Mouse (Mus musculus) forebrain, embryonic 14.5 days (tissue): ENCODE results near the gene Mkln1. TPM values are rescaled to one million over a fixed set of nuclear protein-coding genes. Genes with fewer than 3 reads are reported as not detected.

Experiments used
- ATAC-seq: fragments of 200-750 bp; cut with Nextera tagmentation; 2 replicates; pipeline ENCODE4 v1.8.0; 2017; ENCODE audit warnings: mild to moderate bottlenecking, moderate library complexity
- DNase-seq: peaks from one replicate; pipeline ENCODE4 v3.0.0-alpha.2; 2015; ENCODE audit warnings: low spot score
- H3K27ac ChIP-seq: fragments of 300-500 bp; sonication (generic); 2 replicates; pipeline ENCODE4 v1.5.1; 2014; ENCODE audit warnings: low read depth, mild to moderate bottlenecking, control low read depth, low read length, moderate library complexity
- H3K27me3 ChIP-seq: fragments of 300-500 bp; sonication (generic); replicated peaks from 2 replicates; pipeline ENCODE4 v1.6.1; 2014; ENCODE audit warnings: low read length, control low read depth, mixed read lengths; ENCODE audit not compliant: control insufficient read depth, insufficient read depth
- H3K36me3 ChIP-seq: fragments of 300-500 bp; sonication (generic); 2 replicates; pipeline ENCODE4 v1.6.1; 2014; ENCODE audit warnings: low read length, control low read depth; ENCODE audit not compliant: control insufficient read depth, insufficient read depth
- H3K4me1 ChIP-seq: fragments of 300-500 bp; sonication (generic); 2 replicates; pipeline ENCODE4 v1.6.1; 2014; ENCODE audit warnings: antibody characterized with exemption, low read length, control low read depth; ENCODE audit not compliant: control insufficient read depth, insufficient read depth
- H3K4me2 ChIP-seq: fragments of 300-500 bp; sonication (generic); 2 replicates; pipeline ENCODE4 v1.6.1; 2014; ENCODE audit warnings: mild to moderate bottlenecking, control low read depth, low read length
- H3K4me3 ChIP-seq: fragments of 300-500 bp; sonication (generic); 2 replicates; pipeline ENCODE4 v1.5.1; 2014; ENCODE audit warnings: low read depth, low read length, control low read depth
- H3K9ac ChIP-seq: fragments of 300-500 bp; sonication (generic); 2 replicates; pipeline ENCODE4 v1.6.1; 2014; ENCODE audit warnings: mild to moderate bottlenecking, low read length, control low read depth, moderate library complexity
- H3K9me3 ChIP-seq: fragments of 300-500 bp; sonication (generic); replicated peaks from 2 replicates; pipeline ENCODE4 v1.6.1; 2016; ENCODE audit warnings: low read length, control low read depth, mixed read lengths; ENCODE audit not compliant: control insufficient read depth
- WGBS: fragments of 180-500 bp; shearing (Covaris S2); extraction: QIAGEN DNeasy Blood & Tissue Kit; methylation state at CpG from one replicate; pipeline ENCODE4 v1.1.7; 2014; 5-methylcytosine and 5-hydroxymethylcytosine counted together
- polyA plus RNA-seq: library from polyadenylated mRNA; unstranded; fragments of >200 nt; fragmentation: Nextera tagmentation; extraction: Ambion mirVana; gene quantifications from 2 replicates; pipeline ENCODE4 v1.2.1, GENCODE M21; 2014

Gene Mkln1
- 156 and 167 TPM in 2 replicates for polyA plus RNA-seq

GRCm38 (mm10) chr6:31398431-31399205, at the start of gene Mkln1:
TSS of gene Mkln1 (plus strand) at chr6:31398735.
- Histone ChIP-seq H3K4me1 (peaks cover 19% of the 10 kb centered on the region), H3K36me3 (no peaks in the 10 kb centered on the region), H3K27me3 (no peaks in the 10 kb centered on the region), H3K4me3 (peak within 1 kb of the TSS; percentile 98), H3K27ac (peak within 1 kb of the TSS; percentile 91), H3K4me2 (peak within 1 kb of the TSS; percentile 94), H3K9ac (peak within 1 kb of the TSS; percentile 97), H3K9me3 (no peaks in the 10 kb centered on the region)
- WGBS = under 1% methylated on average over 44 of the region's 65 CpGs
- ATAC-seq (peak; percentile 99), DNase-seq (peak; percentile 93)

- no peak overlapping the region for H3K9ac ChIP-seq
- no peak for ATAC-seq
- no peaks in the 10 kb centered on the region for H3K36me3 ChIP-seq
- WGBS = 76% methylated on average over 26 of the region's 26 CpGs
- no peak for DNase-seq
- H3K9me3 ChIP-seq = no peaks in the 10 kb centered on the region
- H3K27me3 ChIP-seq = no peaks in the 10 kb centered on the region
- no peaks in the 10 kb centered on the region for H3K4me1 ChIP-seq
- H3K27ac ChIP-seq = no peak overlapping the region
- no peak overlapping the region for H3K4me3 ChIP-seq
- H3K4me2 ChIP-seq = no peak overlapping the region
These were observed 41.9 kb upstream of the Mkln1 start for GRCm38 (mm10) chr6:31356444-31357191.

GRCm38 (mm10) chr6:31357286-31357685, 41.2 kb upstream of the Mkln1 start:
- Histone ChIP-seq H3K27me3 (no peaks in the 10 kb centered on the region), H3K4me2 (no peak overlapping the region), H3K27ac (no peak overlapping the region), H3K9ac (no peak overlapping the region), H3K9me3 (no peaks in the 10 kb centered on the region), H3K4me3 (no peak overlapping the region), H3K36me3 (no peaks in the 10 kb centered on the region), H3K4me1 (no peaks in the 10 kb centered on the region)
- 48% methylated on average over 4 of the region's 4 CpGs for WGBS
- DNase-seq (peak; percentile 76), ATAC-seq (peak; percentile 60; the same call in 1 of the 2 replicates)

- no peaks in the 10 kb centered on the region for H3K4me1 ChIP-seq
- H3K36me3 ChIP-seq = no peaks in the 10 kb centered on the region
- DNase-seq = no peak
- no peak overlapping the region for H3K27ac ChIP-seq
- no peak overlapping the region for H3K9ac ChIP-seq
- H3K4me3 ChIP-seq = no peak overlapping the region
- H3K27me3 ChIP-seq = no peaks in the 10 kb centered on the region
- no peak overlapping the region for H3K4me2 ChIP-seq
- no peaks in the 10 kb centered on the region for H3K9me3 ChIP-seq
- WGBS = 69% methylated on average over 11 of the region's 11 CpGs
- no peak for ATAC-seq
These were observed 35.9 kb upstream of the Mkln1 start for GRCm38 (mm10) chr6:31362617-31363016.

GRCm38 (mm10) chr6:31364399-31364798, 34.1 kb upstream of the Mkln1 start:
- DNase-seq = no peak
- Histone ChIP-seq H3K9me3 (no peaks in the 10 kb centered on the region), H3K27ac (no peak overlapping the region), H3K4me1 (no peaks in the 10 kb centered on the region), H3K4me2 (no peak overlapping the region), H3K9ac (no peak overlapping the region), H3K36me3 (no peaks in the 10 kb centered on the region), H3K27me3 (no peaks in the 10 kb centered on the region), H3K4me3 (no peak overlapping the region)
- WGBS = 93% methylated on average over 3 of the region's 3 CpGs
- ATAC-seq = no peak

- Histone ChIP-seq H3K4me3 (no peak overlapping the region), H3K4me1 (no peaks in the 10 kb centered on the region), H3K9ac (no peak overlapping the region), H3K9me3 (no peaks in the 10 kb centered on the region), H3K36me3 (no peaks in the 10 kb centered on the region), H3K4me2 (no peak overlapping the region), H3K27me3 (no peaks in the 10 kb centered on the region), H3K27ac (no peak overlapping the region)
- WGBS = 85% methylated on average over 10 of the region's 10 CpGs
- DNase-seq (no peak), ATAC-seq (no peak)
These were observed 30.6 kb upstream of the Mkln1 start for GRCm38 (mm10) chr6:31367947-31368346.

GRCm38 (mm10) chr6:31368559-31368958, 30.0 kb upstream of the Mkln1 start:
- DNase-seq (no peak), ATAC-seq (no peak)
- Histone ChIP-seq H3K4me1 (no peaks in the 10 kb centered on the region), H3K4me3 (no peak overlapping the region), H3K9me3 (no peaks in the 10 kb centered on the region), H3K36me3 (no peaks in the 10 kb centered on the region), H3K9ac (no peak overlapping the region), H3K27me3 (no peaks in the 10 kb centered on the region), H3K27ac (no peak overlapping the region), H3K4me2 (no peak overlapping the region)
- WGBS = 43% methylated on average over 1 of the region's 1 CpGs

GRCm38 (mm10) chr6:31369875-31370274, 28.7 kb upstream of the Mkln1 start:
- H3K9ac ChIP-seq = no peak overlapping the region
- ATAC-seq (no peak), DNase-seq (peak; percentile 14)
- H3K27ac ChIP-seq = no peak overlapping the region
- no peak overlapping the region for H3K4me2 ChIP-seq
- no peaks in the 10 kb centered on the region for H3K27me3 ChIP-seq
- no peaks in the 10 kb centered on the region for H3K36me3 ChIP-seq
- no peaks in the 10 kb centered on the region for H3K9me3 ChIP-seq
- no peaks in the 10 kb centered on the region for H3K4me1 ChIP-seq
- no peak overlapping the region for H3K4me3 ChIP-seq
- WGBS = 82% methylated on average over 3 of the region's 3 CpGs

GRCm38 (mm10) chr6:31370550-31371061, 27.9 kb upstream of the Mkln1 start:
- DNase-seq (no peak), ATAC-seq (no peak)
- H3K9ac ChIP-seq = no peak overlapping the region
- no peak overlapping the region for H3K4me3 ChIP-seq
- H3K27me3 ChIP-seq = no peaks in the 10 kb centered on the region
- no peak overlapping the region for H3K27ac ChIP-seq
- WGBS = 46% methylated on average over 14 of the region's 14 CpGs
- H3K36me3 ChIP-seq = no peaks in the 10 kb centered on the region
- no peaks in the 10 kb centered on the region for H3K4me1 ChIP-seq
- no peaks in the 10 kb centered on the region for H3K9me3 ChIP-seq
- no peak overlapping the region for H3K4me2 ChIP-seq
